Mouse (Mus musculus): ENCODE data around the gene Pfn1.
A peak's percentile ranks its signal among the peaks of the same experiment; 100 is the strongest.

The Pfn1 gene

DNA sequence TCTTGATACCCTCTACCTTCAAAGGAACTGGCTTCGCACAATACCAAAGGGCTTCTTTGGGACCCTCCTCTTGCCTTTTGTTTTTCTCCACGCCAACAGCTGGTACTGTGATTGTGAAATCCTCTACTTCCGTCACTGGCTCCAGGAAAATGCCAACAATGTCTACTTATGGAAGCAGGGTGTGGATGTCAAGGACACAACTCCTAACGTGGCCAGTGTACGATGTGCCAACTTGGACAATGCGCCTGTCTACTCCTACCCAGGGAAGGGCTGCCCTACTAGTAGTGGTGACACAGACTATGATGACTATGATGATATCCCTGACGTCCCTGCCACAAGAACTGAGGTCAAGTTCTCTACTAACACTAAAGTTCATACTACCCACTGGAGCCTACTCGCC lies 14.5 kb downstream of the Pfn1 start:
- DNase-seq (ENCODE audit: extremely low read depth, low read depth, low spot score), result no peak

DNA sequence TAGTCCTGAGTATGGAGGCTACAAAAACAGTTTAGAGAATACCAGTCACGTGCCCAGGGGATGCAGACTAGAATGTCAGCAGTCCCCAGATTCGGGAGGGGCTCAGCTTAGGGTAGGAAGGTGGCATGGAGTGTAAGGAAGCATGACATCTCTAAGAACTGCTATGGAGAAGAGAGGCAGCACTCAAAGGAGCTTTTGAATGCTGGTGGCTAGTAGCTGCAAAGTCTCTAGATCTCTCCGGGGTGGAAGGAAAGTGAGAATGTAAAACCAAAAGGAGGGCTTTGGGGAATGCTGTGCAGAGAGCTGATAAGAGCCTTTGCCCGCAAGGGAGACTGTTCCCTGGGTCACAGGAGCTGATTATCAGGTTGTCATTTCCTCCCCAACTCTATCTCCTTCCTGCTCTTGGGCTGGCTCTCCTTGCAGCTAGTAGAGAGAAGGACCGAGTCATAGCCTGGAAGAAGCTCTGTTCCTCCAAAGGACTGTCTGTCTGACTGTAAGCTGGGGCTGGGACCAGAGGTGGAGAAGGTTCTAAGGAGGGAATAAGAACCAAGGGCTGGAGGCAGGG lies 15.6 kb downstream of the Pfn1 start, which contains the start of gene Gp1ba:
Gp1ba (plus strand) TSS at position 409 of the 565 bp plus-strand sequence.
- DNase-seq (ENCODE audit: extremely low read depth, low read depth, low spot score), result no peak

DNA sequence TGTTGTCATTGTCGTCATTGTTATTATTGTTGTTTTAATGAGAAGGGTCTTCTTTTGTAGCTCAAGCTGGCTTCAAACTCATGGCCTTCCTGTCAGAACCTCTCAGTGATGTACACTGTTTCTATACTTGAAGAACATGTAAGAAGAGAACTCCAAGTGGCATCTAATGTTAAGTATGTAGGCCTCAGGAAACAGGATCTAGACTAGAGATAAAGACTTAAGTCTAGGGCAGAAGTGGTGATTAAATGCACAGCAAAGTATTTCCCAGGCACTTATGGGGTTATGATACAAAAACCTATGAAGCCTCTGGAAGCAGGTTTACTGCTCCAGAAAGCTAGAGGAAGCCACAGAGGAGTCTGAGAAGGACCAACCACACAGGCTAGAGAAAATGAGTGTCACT lies 16.2 kb downstream of the Pfn1 start:
- DNase-seq (ENCODE audit: extremely low read depth, low read depth, low spot score), result no peak

DNA sequence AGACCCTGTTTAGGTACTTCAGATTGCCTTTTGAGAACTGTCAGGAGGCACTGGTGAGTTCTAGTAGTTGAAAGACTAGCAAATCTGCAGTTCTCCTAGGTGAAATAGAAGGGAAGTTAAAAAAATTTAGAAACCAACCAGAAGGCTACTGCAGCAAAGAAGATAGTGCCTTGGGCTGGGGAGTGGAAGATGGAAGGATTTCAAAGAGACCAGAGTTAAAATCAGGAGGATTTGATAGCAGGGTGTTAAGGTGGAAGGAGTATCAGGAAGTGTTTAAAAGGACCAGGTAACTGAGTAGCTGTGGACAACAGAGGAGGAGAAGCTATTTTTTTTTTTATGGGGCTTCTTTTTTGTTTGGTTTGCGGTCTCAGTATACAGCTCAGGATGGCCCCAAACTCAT lies 16.7 kb downstream of the Pfn1 start:
- no peak for DNase-seq (ENCODE audit: extremely low read depth, low read depth, low spot score)

DNA sequence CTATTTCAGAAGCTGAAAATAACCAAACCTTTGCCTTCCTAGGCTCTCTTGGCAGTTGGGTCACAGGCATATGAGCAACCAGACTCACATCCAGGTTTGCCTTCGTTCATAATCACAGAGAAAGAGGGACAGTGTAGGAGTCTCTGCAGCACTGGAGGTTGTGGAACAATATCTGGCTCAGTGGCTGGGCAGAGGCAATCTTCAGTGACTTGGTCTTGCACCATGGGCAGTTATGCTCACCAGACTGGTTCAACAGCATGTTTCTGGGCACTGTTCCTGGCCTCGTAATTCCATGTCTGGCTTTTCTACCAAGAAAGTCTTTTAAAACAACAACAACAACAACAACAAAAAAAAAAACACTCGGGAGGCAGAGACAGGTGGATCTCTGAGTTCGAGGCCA lies 18.8 kb downstream of the Pfn1 start:
- peak; percentile 69 for DNase-seq (ENCODE audit: extremely low read depth, low read depth, low spot score)

DNA sequence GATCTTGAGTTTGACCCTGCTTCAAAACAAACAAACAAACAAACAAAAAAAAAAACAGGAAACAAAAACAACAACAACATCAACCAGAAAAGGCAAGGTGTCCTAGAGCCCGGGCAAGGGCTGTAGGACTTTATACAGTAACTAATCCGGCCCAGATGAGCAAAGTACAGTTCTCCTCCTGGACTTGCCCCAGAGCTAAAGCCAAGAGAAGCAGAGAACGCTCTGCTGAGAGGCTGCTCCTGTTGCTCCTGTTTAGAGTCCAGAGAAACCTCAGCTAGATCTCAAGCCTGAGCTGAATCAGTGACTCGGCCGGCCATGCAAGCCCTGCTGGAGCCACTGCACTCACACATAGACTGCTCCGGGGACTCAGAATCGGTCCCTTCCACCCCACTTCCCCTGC lies 24.3 kb downstream of the Pfn1 start:
- no peak for DNase-seq (ENCODE audit: extremely low read depth, low read depth, low spot score)

DNA sequence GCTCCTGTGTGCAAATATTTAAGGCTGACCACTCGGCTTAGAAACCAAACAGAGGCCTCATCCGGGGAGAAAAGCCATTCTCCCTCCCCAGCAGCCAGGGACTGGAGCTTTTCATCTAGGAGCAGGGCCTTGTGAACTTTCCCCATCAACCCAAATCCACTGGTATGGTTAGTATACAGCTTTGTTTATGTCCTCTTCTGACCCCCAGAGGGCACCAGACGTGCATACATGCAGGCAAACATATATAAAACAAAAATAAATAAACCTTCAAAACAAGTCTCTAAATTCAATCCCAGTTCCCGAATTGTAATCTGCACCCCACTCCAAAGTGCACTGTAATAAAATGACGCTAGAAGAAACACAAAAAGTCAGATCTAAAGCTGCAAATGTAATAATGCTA lies 24.9 kb downstream of the Pfn1 start:
- no peak for DNase-seq (ENCODE audit: extremely low read depth, low read depth, low spot score)

DNA sequence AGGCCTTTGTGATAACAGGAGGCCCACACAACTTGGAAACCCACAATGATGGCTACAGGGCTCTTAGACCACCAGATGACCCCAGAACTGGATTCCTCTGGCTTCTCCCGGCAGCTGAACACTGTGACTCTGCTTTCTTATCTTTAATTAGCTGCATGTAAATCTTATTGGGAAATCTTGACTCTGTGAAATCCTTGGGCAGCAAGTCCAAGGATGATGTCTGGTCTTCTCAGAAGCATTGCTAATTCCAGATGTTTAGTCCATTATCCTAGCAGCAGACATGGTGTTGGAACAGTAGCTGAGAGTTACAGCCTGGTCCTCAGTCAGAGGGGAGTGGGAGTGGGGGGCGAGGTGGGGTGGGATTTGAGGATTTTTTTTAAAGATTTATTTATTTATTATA lies 26.0 kb downstream of the Pfn1 start:
- no peak for DNase-seq (ENCODE audit: extremely low read depth, low read depth, low spot score)

DNA sequence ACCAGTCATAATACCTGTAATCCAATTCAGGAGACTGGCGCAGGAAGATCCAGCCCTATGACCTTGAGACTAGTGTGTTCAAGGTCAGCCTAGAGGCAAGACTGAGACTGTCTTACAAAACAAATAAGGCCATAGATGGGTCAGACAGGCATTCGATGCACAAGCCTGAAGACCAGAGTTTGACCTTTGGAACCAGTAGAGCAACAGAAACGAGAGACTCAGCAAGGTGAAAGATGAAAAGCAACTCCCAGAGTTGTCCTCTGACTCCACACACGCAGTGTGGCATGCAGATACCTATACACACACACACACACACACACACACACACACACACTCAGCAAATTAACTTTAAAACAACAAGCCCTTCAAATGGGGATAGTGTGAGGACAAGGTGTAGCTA lies 27.6 kb downstream of the Pfn1 start:
- DNase-seq (ENCODE audit: extremely low read depth, low read depth, low spot score), result no peak

DNA sequence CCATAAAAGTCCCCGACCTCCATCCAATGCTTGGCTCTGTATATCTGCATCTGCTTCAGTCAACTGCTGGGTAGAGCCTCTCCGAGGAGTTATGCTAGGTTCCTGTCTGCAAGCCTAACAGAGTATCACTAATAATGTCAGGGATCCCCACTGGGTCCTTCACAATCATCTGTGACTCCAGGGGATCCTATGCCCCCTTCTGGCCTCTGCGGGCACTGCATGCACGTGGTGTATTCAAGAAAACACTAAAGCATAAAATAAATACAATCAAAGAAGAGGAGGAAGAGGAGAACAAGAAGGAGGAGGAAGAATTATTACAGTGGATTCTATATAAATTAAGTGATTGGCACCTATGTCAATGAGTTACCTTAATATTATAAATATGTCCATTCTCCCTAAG lies 29.0 kb downstream of the Pfn1 start:
- no peak for DNase-seq (ENCODE audit: extremely low read depth, low read depth, low spot score)

DNA sequence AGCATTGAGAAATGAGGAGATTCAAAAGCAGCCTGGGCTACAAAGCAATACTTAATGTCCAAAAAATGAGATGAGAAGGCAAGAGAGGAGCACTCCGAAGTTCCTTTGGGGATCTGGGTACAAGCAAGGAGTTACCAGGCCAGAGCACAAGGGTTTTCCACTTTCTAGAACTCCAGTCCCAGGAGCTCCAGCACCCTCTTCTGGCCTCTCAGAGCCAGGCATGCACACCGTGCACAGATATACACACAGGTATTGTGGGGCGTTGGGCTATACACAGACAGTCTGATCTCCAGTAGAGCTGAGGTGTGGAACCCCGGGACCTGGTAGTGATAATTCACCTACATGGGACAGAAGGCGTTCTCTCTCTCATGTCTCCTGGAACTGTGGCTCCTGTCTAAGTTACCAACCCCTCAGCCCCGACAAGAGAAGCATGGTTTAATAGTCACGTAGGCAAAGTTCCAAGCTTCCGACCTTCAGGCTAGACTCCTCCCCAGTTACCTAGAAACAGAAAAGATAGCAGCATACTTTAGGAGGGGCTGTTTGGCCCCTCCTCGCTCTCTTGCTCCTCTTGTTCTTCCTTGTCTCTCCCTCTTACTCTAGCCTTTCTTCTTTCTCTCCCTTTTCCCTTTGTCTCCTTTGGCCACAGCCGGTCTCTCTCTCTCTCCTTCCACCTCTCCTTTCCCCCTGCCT lies 31.2 kb downstream of the Pfn1 start:
- DNase-seq (ENCODE audit: extremely low read depth, low read depth, low spot score), result no peak

DNA sequence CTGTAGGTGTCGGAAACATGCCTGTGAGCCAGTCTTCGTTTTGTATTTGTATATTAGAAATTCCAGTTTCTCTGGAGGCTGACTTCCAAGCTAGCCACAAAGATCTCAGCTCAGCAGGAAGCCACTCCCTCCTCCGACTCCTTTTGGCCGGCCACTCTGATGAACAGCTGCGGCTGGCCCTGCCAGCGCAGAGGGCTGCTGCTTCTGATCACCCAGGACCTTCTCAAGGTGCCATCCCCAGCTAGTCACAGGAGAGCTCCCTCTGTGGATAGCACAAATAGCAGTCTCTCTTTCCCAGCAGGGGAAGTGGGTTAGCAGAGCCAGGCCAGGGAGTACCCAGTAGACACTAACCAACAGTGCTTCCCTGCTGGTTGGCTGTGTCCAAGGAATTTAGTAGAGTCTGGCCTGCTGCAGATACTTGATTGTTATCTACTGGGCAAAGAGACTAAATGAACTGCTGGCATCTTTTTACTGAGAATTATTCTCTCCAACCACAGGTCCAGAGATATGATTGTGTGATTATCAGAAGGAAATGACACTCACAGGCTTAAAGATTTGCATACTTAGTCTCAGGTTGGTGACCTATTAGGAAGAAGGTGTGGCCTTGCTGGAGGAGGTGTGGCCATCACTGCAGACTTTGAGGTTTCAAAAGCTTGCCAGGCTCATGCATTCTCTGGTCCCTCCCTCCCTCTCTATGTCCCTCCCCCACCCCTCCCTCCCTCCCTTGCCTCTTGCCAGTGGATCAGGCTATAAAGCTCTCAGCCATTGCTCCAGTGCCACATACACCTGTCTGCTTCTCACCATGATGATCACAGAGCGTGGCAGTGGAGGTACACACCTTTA lies 32.3 kb downstream of the Pfn1 start:
- no peak for DNase-seq (ENCODE audit: extremely low read depth, low read depth, low spot score)

DNA sequence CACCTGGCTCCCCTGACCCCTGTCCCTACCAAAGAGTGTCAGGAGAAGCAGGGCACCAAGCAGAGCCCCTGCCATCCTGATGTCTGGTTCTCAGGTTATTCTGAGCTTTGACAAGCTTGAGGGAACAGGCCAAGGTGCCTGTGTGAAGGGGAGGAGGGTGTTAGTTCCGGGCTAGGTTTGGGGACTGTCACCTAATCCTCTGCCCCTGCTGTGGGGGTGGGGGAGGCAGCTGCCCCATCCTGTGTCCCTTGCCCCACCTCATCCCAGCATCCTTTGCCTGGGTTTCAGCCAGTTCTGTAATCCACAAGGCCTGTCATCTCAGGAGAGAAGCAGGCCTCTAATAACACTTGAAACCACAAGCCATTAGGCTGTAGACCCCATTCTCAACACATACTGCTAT lies 35.3 kb downstream of the Pfn1 start, which contains the start of gene Chrne:
Chrne (minus strand) TSS at position 116 of the 400 bp plus-strand sequence.
- DNase-seq (ENCODE audit: extremely low read depth, low read depth, low spot score), result no peak

DNA sequence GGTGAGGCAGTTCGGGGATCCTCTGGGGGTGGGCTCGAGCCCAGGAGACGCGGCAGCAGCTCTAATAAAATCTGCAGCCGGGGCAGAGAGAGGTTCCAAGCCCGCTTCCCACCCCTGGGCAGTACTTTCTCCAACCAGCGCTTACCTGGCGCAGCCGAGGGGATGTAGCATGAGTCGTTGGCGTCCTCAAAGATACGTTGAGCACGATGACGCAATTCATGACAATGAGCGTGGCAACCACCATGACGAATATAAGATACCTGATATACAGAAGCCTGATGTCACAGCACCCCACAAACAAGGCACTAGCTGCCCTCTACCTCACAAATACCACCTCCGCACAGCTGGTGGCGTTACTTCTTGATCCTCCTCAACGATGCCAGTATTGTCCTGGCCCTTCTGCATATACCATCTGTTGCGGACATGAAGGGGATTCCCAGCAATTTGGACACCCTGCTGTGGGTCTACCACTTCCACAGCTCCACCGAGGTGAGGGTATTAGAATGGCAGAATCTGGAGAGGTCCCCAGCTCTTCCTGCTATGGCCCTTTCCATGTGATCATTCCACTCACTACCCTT lies 38.8 kb downstream of the Pfn1 start, which contains the start of gene 4930544D05Rik:
4930544D05Rik (plus strand) TSS at position 333 of the 578 bp plus-strand sequence.
- no peak for DNase-seq (ENCODE audit: extremely low read depth, low read depth, low spot score)

DNA sequence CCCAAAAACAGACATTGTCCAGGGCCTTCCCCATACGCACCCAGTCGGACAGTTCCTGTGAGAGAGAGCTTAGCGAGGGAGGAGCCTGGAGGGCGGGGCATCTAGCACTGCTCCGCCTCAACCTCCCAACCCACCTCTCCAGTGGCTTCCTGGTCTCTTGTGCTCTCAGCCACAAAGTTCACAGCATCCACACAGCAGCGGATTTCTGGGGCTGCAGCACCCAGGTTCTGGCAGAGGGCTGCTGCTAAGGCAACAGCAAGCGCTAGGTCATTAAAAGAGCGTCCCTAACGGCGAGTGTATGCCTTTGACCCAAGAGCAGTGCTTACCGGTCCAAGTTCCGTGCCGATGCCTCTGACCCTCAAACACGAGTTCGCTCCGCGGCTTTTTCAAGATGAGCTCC lies 39.4 kb downstream of the Pfn1 start:
- DNase-seq (ENCODE audit: extremely low read depth, low read depth, low spot score), result no peak

DNA sequence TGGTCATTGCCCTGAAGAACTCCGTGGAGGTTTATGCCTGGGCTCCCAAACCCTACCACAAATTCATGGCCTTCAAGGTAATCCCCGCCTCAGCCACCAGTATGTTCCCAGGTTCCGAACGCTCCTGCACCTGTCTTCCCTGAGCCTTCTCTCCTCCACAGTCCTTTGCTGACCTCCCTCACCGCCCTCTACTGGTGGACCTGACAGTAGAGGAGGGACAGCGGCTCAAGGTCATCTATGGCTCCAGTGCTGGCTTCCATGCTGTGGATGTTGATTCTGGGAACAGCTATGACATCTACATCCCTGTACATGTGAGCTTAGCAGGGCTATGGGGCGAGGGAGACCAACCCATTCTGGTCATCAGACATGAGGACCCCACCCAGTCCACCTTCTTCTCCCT lies 41.9 kb downstream of the Pfn1 start:
- no peak for DNase-seq (ENCODE audit: extremely low read depth, low read depth, low spot score)

DNA sequence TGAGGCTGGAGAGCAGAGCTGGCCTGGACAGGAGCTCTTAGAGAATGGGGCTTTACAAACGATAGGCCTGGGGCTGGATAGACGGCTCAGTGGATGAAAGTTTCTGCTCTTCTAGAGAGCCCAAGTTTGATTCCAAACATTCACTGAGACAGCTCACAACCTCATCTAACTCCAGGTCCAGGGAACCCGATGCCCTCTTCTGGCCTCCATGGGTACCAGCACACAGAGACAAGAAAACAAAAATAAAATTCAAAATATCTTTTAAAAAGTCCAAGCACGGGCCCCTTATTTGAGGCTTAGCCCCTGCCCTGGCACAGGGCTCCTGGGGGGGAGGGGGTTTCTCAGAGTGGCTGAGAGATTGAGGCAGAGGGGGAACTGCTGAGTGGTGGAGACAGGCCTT lies 43.7 kb downstream of the Pfn1 start:
- DNase-seq (ENCODE audit: extremely low read depth, low read depth, low spot score), result no peak

DNA sequence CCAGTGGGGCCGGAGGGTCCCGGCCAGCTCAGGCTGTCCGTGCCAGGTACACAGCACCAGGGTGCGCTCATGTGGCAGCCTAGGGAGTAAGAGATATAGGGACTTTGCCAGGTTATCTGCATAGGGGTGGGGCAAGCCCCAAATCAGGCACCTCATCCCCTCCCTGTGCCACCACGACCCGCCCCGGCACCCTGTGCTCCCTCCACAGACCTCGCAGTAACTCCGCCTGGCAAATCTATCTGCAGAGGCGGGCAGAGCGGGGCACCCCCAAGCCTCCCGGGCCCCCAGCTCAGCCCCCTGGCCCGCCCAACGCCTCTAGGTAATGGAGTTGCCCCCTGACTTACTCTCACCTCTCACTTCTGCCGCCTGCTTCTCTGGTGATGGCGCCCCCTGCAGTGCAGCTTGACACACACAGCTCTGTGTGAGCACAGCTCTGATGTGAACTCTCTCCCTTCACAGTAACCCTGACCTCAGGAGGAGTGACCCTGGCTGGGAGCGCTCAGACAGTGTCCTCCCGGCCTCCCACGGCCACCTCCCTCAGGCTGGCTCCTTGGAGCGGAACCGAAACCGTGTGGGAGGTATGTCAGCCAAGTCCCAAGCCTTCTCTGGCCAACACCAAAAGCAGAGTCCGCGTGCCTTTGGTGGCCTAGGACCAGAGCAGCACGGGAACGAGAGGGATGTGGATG lies 45.9 kb downstream of the Pfn1 start:
- no peak for DNase-seq (ENCODE audit: extremely low read depth, low read depth, low spot score)

DNA sequence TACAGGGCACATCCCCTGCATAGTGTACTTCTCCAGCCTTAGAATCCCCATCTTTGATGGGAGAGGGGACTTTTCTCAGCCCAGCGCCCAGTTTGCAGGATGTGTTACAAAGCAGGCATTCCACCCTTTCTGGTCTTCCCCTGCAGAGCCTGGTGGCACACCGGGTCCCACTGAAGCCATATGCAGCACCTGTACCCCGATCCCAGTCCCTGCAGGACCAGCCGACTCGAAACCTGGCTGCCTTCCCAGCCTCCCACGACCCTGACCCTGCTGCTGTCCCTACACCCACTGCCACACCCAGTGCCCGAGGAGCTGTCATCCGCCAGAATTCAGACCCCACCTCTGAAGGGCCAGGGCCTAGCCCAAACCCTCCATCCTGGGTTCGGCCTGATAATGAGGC lies 46.8 kb downstream of the Pfn1 start:
- no peak for DNase-seq (ENCODE audit: extremely low read depth, low read depth, low spot score)

DNA sequence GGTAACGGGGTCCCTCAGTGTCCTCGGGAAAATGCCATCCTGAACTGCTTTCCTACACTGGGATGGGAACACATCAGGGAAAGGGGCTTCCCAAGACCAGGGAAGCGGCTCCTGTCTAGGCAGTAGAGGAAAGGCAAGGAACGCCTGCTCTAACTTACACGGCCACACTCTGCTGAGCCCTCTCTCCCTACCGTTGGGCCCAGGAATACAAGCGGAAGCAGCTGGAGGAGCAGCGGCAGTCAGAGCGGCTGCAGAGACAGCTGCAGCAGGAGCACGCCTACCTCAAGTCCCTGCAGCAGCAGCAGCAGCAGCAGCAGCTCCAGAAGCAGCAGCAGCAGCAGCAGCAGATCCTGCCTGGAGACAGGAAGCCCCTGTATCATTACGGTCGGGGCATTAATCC lies 47.7 kb downstream of the Pfn1 start:
- no peak for DNase-seq (ENCODE audit: extremely low read depth, low read depth, low spot score)

DNA sequence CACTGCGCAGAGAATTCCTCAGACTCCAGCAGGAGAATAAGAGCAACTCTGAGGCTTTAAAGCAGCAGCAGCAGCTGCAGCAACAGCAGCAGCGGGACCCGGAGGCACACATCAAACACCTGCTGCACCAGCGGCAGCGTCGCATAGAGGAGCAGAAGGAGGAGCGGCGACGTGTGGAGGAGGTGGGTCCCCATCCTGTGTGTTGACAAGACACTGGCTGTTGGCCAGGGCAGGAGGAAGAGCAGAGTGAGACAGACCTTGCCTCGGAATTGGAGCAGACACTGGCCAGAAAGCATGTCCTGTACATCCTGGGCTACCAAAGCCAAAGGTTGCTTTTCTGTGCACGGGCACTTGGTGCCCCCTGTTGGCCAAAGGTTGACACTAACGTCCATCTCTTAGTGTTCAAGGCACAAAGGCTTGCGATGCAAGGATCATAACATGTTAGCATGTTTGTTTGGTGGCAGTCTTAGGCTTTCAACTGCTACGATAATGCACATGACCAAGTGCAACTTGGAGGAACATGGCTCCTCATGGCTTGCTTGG lies 49.3 kb downstream of the Pfn1 start:
- DNase-seq (ENCODE audit: extremely low read depth, low read depth, low spot score), result no peak

Data from fat pad, adult 2 months (tissue).